Mouse (Mus musculus) pancreas, adult 10 weeks (tissue): ENCODE measurements around the gene Hmbs. TPM values are rescaled to one million over a fixed set of nuclear protein-coding genes. Genes with fewer than 3 reads are reported as not detected.

ENCODE experiments used
- polyA plus RNA-seq: library from polyadenylated mRNA; stranded (reverse); fragments of 350-450 nt; fragmentation: Illumina TruSeq; extraction: RNeasy Lipid Tissue Mini Kit (QIAGEN cat#74804); gene quantifications from one replicate; pipeline ENCODE4 v1.2.3, GENCODE M21; 2015; ENCODE audit warnings: low read depth, low replicate concordance; ENCODE audit not compliant: insufficient read depth

Gene Hmbs
- polyA plus RNA-seq: 13.2 TPM

GRCm38 (mm10) chr9:44343781-44344421, at the start of gene Hmbs:
TSS of gene Hmbs (minus strand) at chr9:44344228.

GRCm38 (mm10) chr9:44379054-44379834, 35.2 kb upstream of the Hmbs start, which contains the start of gene Hyou1:
TSS of gene Hyou1 (plus strand) at chr9:44379490.

GRCm38 (mm10) chr9:44361190-44361917, 17.3 kb upstream of the Hmbs start, which contains the start of gene Vps11:
TSS of gene Vps11 (minus strand) at chr9:44361670.

DNA sequence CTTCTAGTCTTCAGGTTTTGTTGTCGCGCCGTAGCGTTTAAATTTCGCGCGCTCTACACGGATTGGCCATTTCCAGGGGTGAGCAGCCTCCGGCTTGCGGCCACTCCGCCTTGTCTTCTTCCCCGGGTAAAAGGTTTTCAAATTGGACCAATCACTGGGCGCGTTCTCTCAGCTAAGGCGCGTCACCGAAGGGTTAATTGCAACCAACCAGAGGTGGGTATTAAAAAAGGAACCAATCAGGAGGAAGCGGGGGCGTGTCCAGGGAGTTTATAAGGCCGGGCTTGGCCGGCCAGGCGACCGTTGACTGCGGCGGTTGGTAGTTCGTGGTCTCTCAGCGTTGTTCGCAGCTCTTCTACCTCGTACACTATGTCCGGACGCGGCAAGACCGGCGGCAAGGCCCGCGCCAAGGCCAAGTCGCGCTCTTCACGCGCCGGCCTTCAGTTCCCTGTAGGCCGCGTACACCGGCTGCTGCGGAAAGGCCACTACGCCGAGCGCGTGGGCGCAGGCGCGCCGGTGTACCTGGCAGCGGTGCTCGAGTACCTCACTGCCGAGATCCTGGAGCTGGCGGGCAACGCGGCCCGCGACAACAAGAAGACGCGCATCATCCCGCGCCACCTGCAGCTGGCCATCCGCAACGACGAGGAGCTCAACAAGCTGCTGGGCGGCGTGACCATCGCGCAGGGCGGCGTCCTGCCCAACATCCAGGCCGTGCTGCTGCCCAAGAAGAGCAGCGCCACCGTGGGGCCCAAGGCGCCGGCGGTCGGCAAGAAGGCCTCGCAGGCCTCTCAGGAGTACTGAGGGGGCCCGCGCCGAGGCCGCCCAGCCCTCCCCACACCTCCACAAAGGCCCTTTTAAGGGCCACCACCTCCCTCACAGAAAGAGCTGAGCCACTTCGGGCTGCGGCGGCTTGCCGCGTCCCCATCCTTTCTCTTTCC, 9.4 kb downstream of the Hmbs start, which contains the start of gene H2afx:
Gene H2afx (plus strand): TSS at position 299 of the 935 bp plus-strand sequence.

GRCm38 (mm10) chr9:44325768-44326370, 18.2 kb downstream of the Hmbs start, which contains the start of gene Dpagt1:
TSS of gene Dpagt1 (plus strand) at chr9:44326019.

GRCm38 (mm10) chr9:44319887-44320798, 23.9 kb downstream of the Hmbs start, which contains the start of gene C2cd2l:
TSS of gene C2cd2l (minus strand) at chr9:44320285.

DNA sequence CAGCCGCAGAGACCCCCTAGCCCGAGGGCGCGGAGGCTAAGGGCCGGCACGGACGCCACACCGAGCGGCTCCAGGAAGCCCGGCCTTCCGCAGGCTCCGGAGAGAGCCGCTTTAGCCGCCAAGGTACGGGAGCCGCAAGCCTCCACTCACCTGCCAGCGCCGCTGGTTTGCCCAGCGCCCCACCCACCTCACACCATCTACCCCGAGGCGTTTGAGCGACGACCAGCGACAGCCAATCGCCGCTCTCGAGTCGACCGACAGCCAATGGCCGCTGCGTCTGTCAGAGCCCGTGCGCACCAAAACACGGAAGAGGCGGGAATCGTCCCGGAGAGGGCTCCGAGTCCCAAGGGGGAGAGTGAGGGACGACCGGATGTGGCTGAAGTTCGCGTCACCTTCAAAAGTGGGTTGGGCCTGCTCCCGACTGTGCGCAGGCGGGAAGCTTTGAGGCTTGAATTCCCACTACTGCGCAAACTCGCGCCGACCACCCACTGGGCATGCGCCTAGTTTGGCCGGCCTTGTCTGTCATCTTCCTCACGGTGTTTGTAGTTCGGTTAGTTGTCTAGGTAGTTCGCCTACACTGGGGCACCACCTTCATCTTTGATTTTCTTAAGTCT, 38.5 kb downstream of the Hmbs start, which contains the start of gene Hinfp:
Gene Hinfp (minus strand): TSS at position 206 of the 614 bp plus-strand sequence.

GRCm38 (mm10) chr9:44288076-44288958, 55.7 kb downstream of the Hmbs start, which contains the start of gene Abcg4:
TSS of gene Abcg4 (minus strand) at chr9:44288615.

Other genes starting within 250 kb of the Hmbs start
- not detected for gene Mfrp, start 242.5 kb downstream of the Hmbs start, polyA plus RNA-seq
- gene C1qtnf5, start 237.0 kb downstream of the Hmbs start, polyA plus RNA-seq: 4.0 TPM
- 0.68 TPM for gene Gm49380, start 230.7 kb downstream of the Hmbs start, polyA plus RNA-seq
- 3.7 TPM for gene Rnf26, start 230.7 kb downstream of the Hmbs start, polyA plus RNA-seq
- gene Mcam, start 209.8 kb downstream of the Hmbs start, polyA plus RNA-seq: 20.3 TPM
- gene Cbl, start 110.2 kb downstream of the Hmbs start, polyA plus RNA-seq: 3.7 TPM
- not detected for gene Ccdc153, start 103.6 kb downstream of the Hmbs start, polyA plus RNA-seq
- not detected for gene Pdzd3, start 92.8 kb downstream of the Hmbs start, polyA plus RNA-seq
- 1.5 TPM for gene Nlrx1, start 75.6 kb downstream of the Hmbs start, polyA plus RNA-seq
- gene Abcg4, start 55.6 kb downstream of the Hmbs start, polyA plus RNA-seq: not detected
- 6.1 TPM for gene Hinfp, start 38.6 kb downstream of the Hmbs start, polyA plus RNA-seq
- 7.6 TPM for gene C2cd2l, start 23.9 kb downstream of the Hmbs start, polyA plus RNA-seq
- gene Dpagt1, start 18.2 kb downstream of the Hmbs start, polyA plus RNA-seq: 13.7 TPM
- gene H2afx, start 9.5 kb downstream of the Hmbs start, polyA plus RNA-seq: 5.7 TPM
- 10.4 TPM for gene Vps11, start 17.4 kb upstream of the Hmbs start, polyA plus RNA-seq
- gene Hyou1, start 35.3 kb upstream of the Hmbs start, polyA plus RNA-seq: 69.6 TPM
- 13.2 TPM for gene Slc37a4, start 52.6 kb upstream of the Hmbs start, polyA plus RNA-seq
- gene Rps25, start 62.9 kb upstream of the Hmbs start, polyA plus RNA-seq: 701 TPM
- 19.2 TPM for gene Trappc4, start 63.4 kb upstream of the Hmbs start, polyA plus RNA-seq
- gene Ccdc84, start 74.3 kb upstream of the Hmbs start, polyA plus RNA-seq: 37.6 TPM
- gene Foxr1, start 96.9 kb upstream of the Hmbs start, polyA plus RNA-seq: not detected
- not detected for gene Upk2, start 110.7 kb upstream of the Hmbs start, polyA plus RNA-seq
- 7.3 TPM for gene Bcl9l, start 138.6 kb upstream of the Hmbs start, polyA plus RNA-seq
- gene Cxcr5, start 217.6 kb upstream of the Hmbs start, polyA plus RNA-seq: not detected